Mouse (Mus musculus) forebrain, embryonic 12.5 days (tissue): ENCODE measurements at regions not wholly inside any gene's neighbourhood (a gene's known extent, or its start where the extent isn't known, plus 50 kb on each side); places are given as distances from the start of the nearest gene placed in this dataset.
A peak's percentile ranks its signal among the peaks of the same experiment; 100 is the strongest.

ENCODE experiments used
- ATAC-seq: fragments of 200-750 bp; cut with Nextera tagmentation; 2 replicates; pipeline ENCODE4 v1.8.0; 2017; ENCODE audit warnings: moderate TSS enrichment; ENCODE audit not compliant: low FRiP score
- H3K27ac ChIP-seq: fragments of 300-500 bp; sonication (generic); 2 replicates; pipeline ENCODE4 v1.5.1; 2016; ENCODE audit warnings: mild to moderate bottlenecking
- H3K27me3 ChIP-seq: fragments of 300-500 bp; sonication (generic); 2 replicates; pipeline ENCODE4 v1.6.1; 2016; ENCODE audit warnings: mild to moderate bottlenecking
- H3K36me3 ChIP-seq: fragments of 300-500 bp; sonication (generic); replicated peaks from 2 replicates; pipeline ENCODE4 v1.6.1; 2016; ENCODE audit warnings: mild to moderate bottlenecking
- H3K4me1 ChIP-seq: fragments of 300-500 bp; sonication (generic); 2 replicates; pipeline ENCODE4 v1.6.1; 2016
- H3K4me2 ChIP-seq: fragments of 300-500 bp; sonication (generic); 2 replicates; pipeline ENCODE4 v1.6.1; 2016; ENCODE audit warnings: mild to moderate bottlenecking, moderate library complexity
- H3K4me3 ChIP-seq: fragments of 300-500 bp; sonication (generic); replicated peaks from 2 replicates; pipeline ENCODE4 v1.5.1; 2016; ENCODE audit warnings: mild to moderate bottlenecking
- H3K9ac ChIP-seq: fragments of 300-500 bp; sonication (generic); 2 replicates; pipeline ENCODE4 v1.6.1; 2016; ENCODE audit warnings: mild to moderate bottlenecking
- H3K9me3 ChIP-seq: fragments of 300-500 bp; sonication (generic); 2 replicates; pipeline ENCODE4 v1.6.1; 2016
- WGBS: fragments of 180-500 bp; shearing (Covaris S2); methylation state at CpG from one replicate; pipeline ENCODE4 v1.1.7; 2016; 5-methylcytosine and 5-hydroxymethylcytosine counted together

- no peak overlapping the region for H3K4me2 ChIP-seq
- no peaks in the 10 kb centered on the region for H3K9me3 ChIP-seq
- peak overlapping the region; percentile 73; the same call in 1 of the 2 replicates for H3K27ac ChIP-seq
- 46% methylated on average over 4 of the region's 4 CpGs for WGBS
- no peak overlapping the region for H3K9ac ChIP-seq
- H3K36me3 ChIP-seq = no peaks in the 10 kb centered on the region
- H3K4me1 ChIP-seq = peaks cover 12% of the 10 kb centered on the region
- peak; percentile 36; the same call in 1 of the 2 replicates for ATAC-seq
- no peak overlapping the region for H3K4me3 ChIP-seq
- H3K27me3 ChIP-seq = no peaks in the 10 kb centered on the region
These were observed 400.1 kb downstream of the Ttll7 start for GRCm38 (mm10) chr3:147252226-147252788.

- H3K4me1 ChIP-seq = peaks cover 12% of the 10 kb centered on the region
- H3K36me3 ChIP-seq = no peaks in the 10 kb centered on the region
- no peak overlapping the region for H3K4me2 ChIP-seq
- no peak overlapping the region for H3K9ac ChIP-seq
- no peak overlapping the region for H3K4me3 ChIP-seq
- ATAC-seq = no peak
- H3K9me3 ChIP-seq = no peaks in the 10 kb centered on the region
- peak overlapping the region; percentile 73 for H3K27ac ChIP-seq
- 74% methylated on average over 6 of the region's 6 CpGs for WGBS
- no peaks in the 10 kb centered on the region for H3K27me3 ChIP-seq
These were observed 400.6 kb downstream of the Ttll7 start for GRCm38 (mm10) chr3:147252812-147253211.

- no peak for ATAC-seq
- H3K36me3 ChIP-seq = no peaks in the 10 kb centered on the region
- no peak overlapping the region for H3K9ac ChIP-seq
- H3K4me1 ChIP-seq = peaks cover 12% of the 10 kb centered on the region
- no peak overlapping the region for H3K4me3 ChIP-seq
- WGBS = 60% methylated on average over 5 of the region's 5 CpGs
- H3K27ac ChIP-seq = no peak overlapping the region
- H3K27me3 ChIP-seq = no peaks in the 10 kb centered on the region
- H3K9me3 ChIP-seq = no peaks in the 10 kb centered on the region
- no peak overlapping the region for H3K4me2 ChIP-seq
These were observed 402.3 kb downstream of the Ttll7 start for GRCm38 (mm10) chr3:147254454-147254853.

GRCm38 (mm10) chr3:147260958-147261595 lies 408.9 kb downstream of the Ttll7 start:
- no peak for ATAC-seq
- Histone ChIP-seq H3K9me3 (no peaks in the 10 kb centered on the region), H3K4me1 (no peaks in the 10 kb centered on the region), H3K27ac (no peak overlapping the region), H3K36me3 (no peaks in the 10 kb centered on the region), H3K27me3 (no peaks in the 10 kb centered on the region), H3K9ac (no peak overlapping the region), H3K4me2 (no peak overlapping the region), H3K4me3 (no peak overlapping the region)
- 88% methylated on average over 10 of the region's 10 CpGs for WGBS

GRCm38 (mm10) chr3:147266556-147266955 lies 414.4 kb downstream of the Ttll7 start:
- Histone ChIP-seq H3K4me2 (no peak overlapping the region), H3K27me3 (no peaks in the 10 kb centered on the region), H3K9me3 (no peaks in the 10 kb centered on the region), H3K9ac (no peak overlapping the region), H3K4me3 (no peak overlapping the region), H3K27ac (no peak overlapping the region), H3K4me1 (no peaks in the 10 kb centered on the region), H3K36me3 (no peaks in the 10 kb centered on the region)
- no peak for ATAC-seq
- 83% methylated on average over 5 of the region's 5 CpGs for WGBS

- H3K4me2 ChIP-seq = no peak overlapping the region
- H3K4me3 ChIP-seq = no peak overlapping the region
- no peaks in the 10 kb centered on the region for H3K36me3 ChIP-seq
- no peaks in the 10 kb centered on the region for H3K9me3 ChIP-seq
- 82% methylated on average over 3 of the region's 3 CpGs for WGBS
- H3K9ac ChIP-seq = no peak overlapping the region
- no peaks in the 10 kb centered on the region for H3K27me3 ChIP-seq
- H3K27ac ChIP-seq = no peak overlapping the region
- no peaks in the 10 kb centered on the region for H3K4me1 ChIP-seq
- ATAC-seq = no peak
These were observed 421.3 kb downstream of the Ttll7 start for GRCm38 (mm10) chr3:147273446-147273845.

GRCm38 (mm10) chr3:147278602-147279001 lies 426.4 kb downstream of the Ttll7 start:
- Histone ChIP-seq H3K4me1 (no peaks in the 10 kb centered on the region), H3K4me3 (no peak overlapping the region), H3K9ac (no peak overlapping the region), H3K9me3 (no peaks in the 10 kb centered on the region), H3K4me2 (no peak overlapping the region), H3K27me3 (no peaks in the 10 kb centered on the region), H3K27ac (no peak overlapping the region), H3K36me3 (no peaks in the 10 kb centered on the region)
- no peak for ATAC-seq

- WGBS = 92% methylated on average over 9 of the region's 9 CpGs
- Histone ChIP-seq H3K9ac (no peak overlapping the region), H3K36me3 (no peaks in the 10 kb centered on the region), H3K4me1 (no peaks in the 10 kb centered on the region), H3K9me3 (no peaks in the 10 kb centered on the region), H3K27ac (no peak overlapping the region), H3K27me3 (no peaks in the 10 kb centered on the region), H3K4me2 (no peak overlapping the region), H3K4me3 (no peak overlapping the region)
- ATAC-seq = no peak
These were observed 431.6 kb downstream of the Ttll7 start for GRCm38 (mm10) chr3:147283724-147284123.

- H3K36me3 ChIP-seq = no peaks in the 10 kb centered on the region
- H3K4me1 ChIP-seq = no peaks in the 10 kb centered on the region
- H3K4me3 ChIP-seq = no peak overlapping the region
- 91% methylated on average over 4 of the region's 4 CpGs for WGBS
- no peak overlapping the region for H3K27ac ChIP-seq
- no peaks in the 10 kb centered on the region for H3K9me3 ChIP-seq
- no peak overlapping the region for H3K9ac ChIP-seq
- ATAC-seq = no peak
- H3K4me2 ChIP-seq = no peak overlapping the region
- no peaks in the 10 kb centered on the region for H3K27me3 ChIP-seq
These were observed 432.2 kb downstream of the Ttll7 start for GRCm38 (mm10) chr3:147284357-147284756.

GRCm38 (mm10) chr3:147285496-147285895 lies 433.3 kb downstream of the Ttll7 start:
- H3K36me3 ChIP-seq = no peaks in the 10 kb centered on the region
- no peaks in the 10 kb centered on the region for H3K9me3 ChIP-seq
- whole genome bisulfite sequencing = 78% methylated on average over 5 of the region's 5 CpGs
- H3K4me2 ChIP-seq = no peak overlapping the region
- no peaks in the 10 kb centered on the region for H3K4me1 ChIP-seq
- H3K27me3 ChIP-seq = no peaks in the 10 kb centered on the region
- ATAC-seq = no peak
- no peak overlapping the region for H3K27ac ChIP-seq
- no peak overlapping the region for H3K4me3 ChIP-seq
- H3K9ac ChIP-seq = no peak overlapping the region

- no peaks in the 10 kb centered on the region for H3K9me3 ChIP-seq
- WGBS = 77% methylated on average over 8 of the region's 8 CpGs
- H3K4me1 ChIP-seq = no peaks in the 10 kb centered on the region
- no peaks in the 10 kb centered on the region for H3K36me3 ChIP-seq
- H3K27ac ChIP-seq = no peak overlapping the region
- H3K9ac ChIP-seq = no peak overlapping the region
- no peak overlapping the region for H3K4me3 ChIP-seq
- H3K27me3 ChIP-seq = no peaks in the 10 kb centered on the region
- no peak for ATAC-seq
- no peak overlapping the region for H3K4me2 ChIP-seq
These were observed 435.3 kb downstream of the Ttll7 start for GRCm38 (mm10) chr3:147287503-147287902.

GRCm38 (mm10) chr3:147291696-147292327 lies 439.6 kb downstream of the Ttll7 start:
- Histone ChIP-seq H3K9me3 (no peaks in the 10 kb centered on the region), H3K9ac (no peak overlapping the region), H3K36me3 (no peaks in the 10 kb centered on the region), H3K4me3 (no peak overlapping the region), H3K4me1 (no peaks in the 10 kb centered on the region), H3K27me3 (no peaks in the 10 kb centered on the region), H3K27ac (no peak overlapping the region), H3K4me2 (no peak overlapping the region)
- no peak for ATAC-seq
- WGBS = 85% methylated on average over 10 of the region's 10 CpGs

- no peak for ATAC-seq
- WGBS = 4% methylated on average over 9 of the region's 9 CpGs
- Histone ChIP-seq H3K9me3 (no peaks in the 10 kb centered on the region), H3K9ac (no peak overlapping the region), H3K27ac (no peak overlapping the region), H3K36me3 (no peaks in the 10 kb centered on the region), H3K4me1 (0 out of 2 replicates have a peak, but pooled peaks cover 4% of the 10 kb centered on the region), H3K27me3 (0 out of 2 replicates have a peak, but pooled peaks cover 2% of the 10 kb centered on the region), H3K4me3 (no peak overlapping the region), H3K4me2 (0 out of 2 replicates have a peak overlapping the region, but pooled peaks have one; percentile 5)
These were observed 445.9 kb downstream of the Ttll7 start for GRCm38 (mm10) chr3:147298065-147298464.
